Mouse (Mus musculus): ENCODE measurements at regions not wholly inside any gene's neighbourhood (a gene's known extent, or its start where the extent isn't known, plus 50 kb on each side); places are given as distances from the start of the nearest gene placed in this dataset.

GRCm38 (mm10) chr7:84744321-84745070 lies 54.7 kb upstream of the Zfand6 start:
- H3K4me1 ChIP-seq (ENCODE audit: control insufficient read depth, insufficient read depth, low read length): no peaks in the 10 kb centered on the region
- WGBS: 91% methylated on average over 5 of the region's 5 CpGs

DNA sequence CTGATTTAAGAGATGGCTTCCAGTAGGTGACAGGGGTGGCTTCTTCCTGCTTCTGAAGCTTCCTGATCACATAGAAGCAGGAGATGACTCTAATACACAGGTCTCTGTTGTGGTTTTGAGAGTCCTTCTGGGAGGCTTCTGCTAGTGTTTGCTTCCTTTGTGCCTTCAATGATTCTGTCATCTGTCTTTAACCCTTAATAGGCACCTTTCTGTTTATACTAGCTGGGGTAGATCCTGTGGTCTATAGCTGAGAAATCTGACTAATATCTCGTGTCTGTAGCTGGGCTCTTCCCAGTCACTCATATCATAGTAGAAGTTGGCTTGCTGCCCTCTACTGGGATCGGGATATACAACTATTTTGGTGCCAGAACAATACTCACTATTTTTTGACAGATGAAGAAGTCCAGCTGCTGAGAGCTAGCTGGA lies 50.2 kb upstream of the Zfand6 start:
- no peak overlapping the region for H3K4me2 ChIP-seq (ENCODE audit: low read depth)
- no peak overlapping the region for H3K4me3 ChIP-seq (ENCODE audit: low read depth, low read length)
- ATAC-seq (ENCODE audit: insufficient read depth, low FRiP score, low TSS enrichment) (no peak), DNase-seq (ENCODE audit: low spot score) (no peak)
- 43% methylated on average over 2 of the region's 2 CpGs for WGBS
- no peaks in the 10 kb centered on the region for H3K9me3 ChIP-seq (ENCODE audit: control insufficient read depth, low read length)
- H3K36me3 ChIP-seq (ENCODE audit: control insufficient read depth, insufficient read depth, low read length): no peaks in the 10 kb centered on the region
- H3K27ac ChIP-seq (ENCODE audit: low read depth, low read length): no peak overlapping the region
- no peaks in the 10 kb centered on the region for H3K27me3 ChIP-seq (ENCODE audit: control insufficient read depth, insufficient read depth, low read length)
- no peak overlapping the region for H3K9ac ChIP-seq (ENCODE audit: low read length)
- no peaks in the 10 kb centered on the region for H3K4me1 ChIP-seq (ENCODE audit: control insufficient read depth, insufficient read depth, low read length)

More at GRCm38 (mm10) chr7:84744321-84745070, 54.7 kb upstream of the Zfand6 start:
- no peak overlapping the region for H3K9ac ChIP-seq (ENCODE audit: low read length)
- no peaks in the 10 kb centered on the region for H3K27me3 ChIP-seq (ENCODE audit: control insufficient read depth, insufficient read depth, low read length)
- H3K27ac ChIP-seq (ENCODE audit: low read depth, low read length): no peak overlapping the region
- H3K9me3 ChIP-seq (ENCODE audit: control insufficient read depth, low read length): no peaks in the 10 kb centered on the region
- no peak overlapping the region for H3K4me3 ChIP-seq (ENCODE audit: low read depth, low read length)
- DNase-seq (ENCODE audit: low spot score) (no peak), ATAC-seq (ENCODE audit: insufficient read depth, low FRiP score, low TSS enrichment) (no peak)
- no peaks in the 10 kb centered on the region for H3K36me3 ChIP-seq (ENCODE audit: control insufficient read depth, insufficient read depth, low read length)
- no peak overlapping the region for H3K4me2 ChIP-seq (ENCODE audit: low read depth)

Data from neural tube, embryonic 11.5 days (tissue).